Mouse (Mus musculus): ENCODE results near the gene Abcc4.
A peak's percentile ranks its signal among the peaks of the same experiment; 100 is the strongest.
"Not testable (repeated sequence)": the region's sequence is repeated elsewhere in the genome, so short reads cannot be mapped to it uniquely, and the experiment has no call there.

Abcc4 gene

GRCm38 (mm10) chr14:118651704-118652439 is 54.1 kb downstream of the Abcc4 start:
- no peak for DNase-seq (ENCODE audit: low read depth, low spot score)
- no peaks in the 10 kb centered on the region for H3K27me3 ChIP-seq (ENCODE audit: control insufficient read depth, insufficient read depth, low read length, poor library complexity, severe bottlenecking)
- no peaks in the 10 kb centered on the region for H3K36me3 ChIP-seq (ENCODE audit: control insufficient read depth, insufficient read depth, low read length, poor library complexity, severe bottlenecking)

- no peaks in the 10 kb centered on the region for H3K27me3 ChIP-seq (ENCODE audit: control insufficient read depth, insufficient read depth, low read length, poor library complexity, severe bottlenecking)
- no peaks in the 10 kb centered on the region for H3K36me3 ChIP-seq (ENCODE audit: control insufficient read depth, insufficient read depth, low read length, poor library complexity, severe bottlenecking)
- no peak for DNase-seq (ENCODE audit: low read depth, low spot score)
Measured at GRCm38 (mm10) chr14:118649895-118650256, 56.1 kb downstream of the Abcc4 start.

GRCm38 (mm10) chr14:118649199-118649894 is 56.7 kb downstream of the Abcc4 start:
- H3K27me3 ChIP-seq (ENCODE audit: control insufficient read depth, insufficient read depth, low read length, poor library complexity, severe bottlenecking): no peaks in the 10 kb centered on the region
- DNase-seq (ENCODE audit: low read depth, low spot score): peak; percentile 19
- H3K36me3 ChIP-seq (ENCODE audit: control insufficient read depth, insufficient read depth, low read length, poor library complexity, severe bottlenecking): no peaks in the 10 kb centered on the region

- DNase-seq (ENCODE audit: low read depth, low spot score); H3K36me3 ChIP-seq (ENCODE audit: control insufficient read depth, insufficient read depth, low read length, poor library complexity, severe bottlenecking); H3K27me3 ChIP-seq (ENCODE audit: control insufficient read depth, insufficient read depth, low read length, poor library complexity, severe bottlenecking): not testable (repeated sequence)
Measured at GRCm38 (mm10) chr14:118642940-118643591, 63.0 kb downstream of the Abcc4 start.

- no peaks in the 10 kb centered on the region for H3K36me3 ChIP-seq (ENCODE audit: control insufficient read depth, insufficient read depth, low read length, poor library complexity, severe bottlenecking)
- DNase-seq (ENCODE audit: low read depth, low spot score): no peak
- no peaks in the 10 kb centered on the region for H3K27me3 ChIP-seq (ENCODE audit: control insufficient read depth, insufficient read depth, low read length, poor library complexity, severe bottlenecking)
Measured at GRCm38 (mm10) chr14:118642140-118642539, 63.9 kb downstream of the Abcc4 start.

- Histone ChIP-seq H3K27me3 (ENCODE audit: control insufficient read depth, insufficient read depth, low read length, poor library complexity, severe bottlenecking) (no peaks in the 10 kb centered on the region), H3K36me3 (ENCODE audit: control insufficient read depth, insufficient read depth, low read length, poor library complexity, severe bottlenecking) (no peaks in the 10 kb centered on the region)
- DNase-seq (ENCODE audit: low read depth, low spot score): no peak
Measured at GRCm38 (mm10) chr14:118638447-118639275, 67.4 kb downstream of the Abcc4 start.

GRCm38 (mm10) chr14:118635493-118636183 is 70.4 kb downstream of the Abcc4 start:
- DNase-seq (ENCODE audit: low read depth, low spot score): no peak
- H3K27me3 ChIP-seq (ENCODE audit: control insufficient read depth, insufficient read depth, low read length, poor library complexity, severe bottlenecking): no peaks in the 10 kb centered on the region
- no peaks in the 10 kb centered on the region for H3K36me3 ChIP-seq (ENCODE audit: control insufficient read depth, insufficient read depth, low read length, poor library complexity, severe bottlenecking)

DNA sequence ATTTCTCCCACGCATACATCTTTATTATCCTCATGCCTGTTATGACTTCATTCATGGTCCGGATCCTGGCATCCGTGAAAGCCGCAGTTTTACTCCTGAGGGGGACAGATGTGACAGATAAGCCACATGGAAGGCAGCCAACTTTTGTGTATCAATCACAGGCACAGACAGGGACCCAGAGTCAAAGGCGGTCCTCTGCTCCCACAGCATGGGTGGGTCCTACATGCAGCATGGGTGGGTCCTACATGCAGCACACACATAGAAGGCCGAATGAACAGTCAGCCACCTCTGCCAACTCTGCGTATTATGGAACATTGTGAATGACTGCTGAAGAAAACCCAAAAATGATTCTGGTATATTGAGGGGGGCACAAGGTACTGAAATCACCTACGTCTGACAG is 76.4 kb downstream of the Abcc4 start:
- Histone ChIP-seq H3K36me3 (ENCODE audit: control insufficient read depth, insufficient read depth, low read length, poor library complexity, severe bottlenecking) (no peaks in the 10 kb centered on the region; the same call in 1 of the 2 replicates), H3K27me3 (ENCODE audit: control insufficient read depth, insufficient read depth, low read length, poor library complexity, severe bottlenecking) (no peaks in the 10 kb centered on the region)
- no peak for DNase-seq (ENCODE audit: low read depth, low spot score)

DNA sequence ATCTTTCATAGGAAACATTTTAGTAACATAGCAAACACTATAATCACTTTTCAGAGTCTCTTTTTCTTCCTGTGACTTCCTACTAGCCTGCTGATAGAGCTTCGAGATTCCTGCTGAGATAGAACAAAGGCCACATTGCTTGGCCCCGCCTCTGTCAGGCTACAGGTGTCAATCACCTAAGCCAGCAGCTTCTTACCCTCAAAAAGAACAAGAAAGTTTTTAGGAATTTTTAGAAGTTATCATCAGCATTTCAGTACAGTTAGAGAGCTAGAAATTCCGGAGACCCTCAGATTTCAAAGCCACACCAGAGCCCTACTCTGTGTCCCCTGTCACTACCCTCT is 84.6 kb downstream of the Abcc4 start:
- no peak for DNase-seq (ENCODE audit: low read depth, low spot score)
- Histone ChIP-seq H3K27me3 (ENCODE audit: control insufficient read depth, insufficient read depth, low read length, poor library complexity, severe bottlenecking) (no peaks in the 10 kb centered on the region), H3K36me3 (ENCODE audit: control insufficient read depth, insufficient read depth, low read length, poor library complexity, severe bottlenecking) (no peaks in the 10 kb centered on the region)

DNA sequence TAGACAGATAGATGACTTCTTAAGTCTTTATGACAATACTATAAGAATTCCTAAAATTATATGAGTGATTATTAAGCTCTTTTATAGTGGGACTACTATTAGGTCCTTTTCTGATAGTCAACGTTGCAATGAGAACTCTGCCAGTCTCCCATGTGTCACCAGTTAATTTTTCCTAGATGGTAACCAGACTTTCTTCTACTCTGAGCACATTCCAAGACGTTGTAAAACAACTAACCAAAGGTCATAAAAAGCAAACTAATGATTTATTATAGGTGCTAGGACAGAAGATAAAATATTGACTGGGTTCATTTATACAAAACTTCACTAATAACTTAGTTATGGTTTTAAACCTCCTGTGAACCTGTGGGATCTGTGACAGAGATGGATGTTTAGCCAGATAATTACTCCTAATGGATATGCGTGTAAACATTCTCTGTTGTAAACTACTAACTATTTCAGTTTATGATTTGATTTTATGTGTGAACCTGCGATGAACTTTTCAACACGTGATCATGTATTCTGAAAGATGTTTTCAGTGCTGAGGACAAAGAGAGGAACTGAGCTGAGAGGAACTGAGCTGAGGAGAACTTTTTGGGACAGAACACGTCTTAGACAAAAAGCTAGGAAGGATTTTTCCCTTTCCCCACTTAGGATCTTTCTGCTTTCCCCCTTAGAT is 85.1 kb downstream of the Abcc4 start:
- no peak for DNase-seq (ENCODE audit: low read depth, low spot score)
- H3K27me3 ChIP-seq (ENCODE audit: control insufficient read depth, insufficient read depth, low read length, poor library complexity, severe bottlenecking): no peaks in the 10 kb centered on the region

GRCm38 (mm10) chr14:118616698-118617311 is 89.2 kb downstream of the Abcc4 start:
- H3K27me3 ChIP-seq (ENCODE audit: control insufficient read depth, insufficient read depth, low read length, poor library complexity, severe bottlenecking): no peaks in the 10 kb centered on the region
- H3K36me3 ChIP-seq (ENCODE audit: control insufficient read depth, insufficient read depth, low read length, poor library complexity, severe bottlenecking): no peaks in the 10 kb centered on the region
- peak; percentile 68 for DNase-seq (ENCODE audit: low read depth, low spot score)

More for the DNA sequence above, 85.1 kb downstream of the Abcc4 start:
- no peaks in the 10 kb centered on the region for H3K36me3 ChIP-seq (ENCODE audit: control insufficient read depth, insufficient read depth, low read length, poor library complexity, severe bottlenecking)

GRCm38 (mm10) chr14:118613734-118614133 is 92.3 kb downstream of the Abcc4 start:
- H3K36me3 ChIP-seq (ENCODE audit: control insufficient read depth, insufficient read depth, low read length, poor library complexity, severe bottlenecking): 0 out of 2 replicates have a peak, but pooled peaks cover 1% of the 10 kb centered on the region

GRCm38 (mm10) chr14:118611714-118612113 is 94.3 kb downstream of the Abcc4 start:
- Histone ChIP-seq H3K36me3 (ENCODE audit: control insufficient read depth, insufficient read depth, low read length, poor library complexity, severe bottlenecking) (0 out of 2 replicates have a peak, but pooled peaks cover 1% of the 10 kb centered on the region), H3K27me3 (ENCODE audit: control insufficient read depth, insufficient read depth, low read length, poor library complexity, severe bottlenecking) (no peaks in the 10 kb centered on the region)
- no peak for DNase-seq (ENCODE audit: low read depth, low spot score)

More at GRCm38 (mm10) chr14:118613734-118614133, 92.3 kb downstream of the Abcc4 start:
- H3K27me3 ChIP-seq (ENCODE audit: control insufficient read depth, insufficient read depth, low read length, poor library complexity, severe bottlenecking): no peaks in the 10 kb centered on the region
- DNase-seq (ENCODE audit: low read depth, low spot score): no peak

Data from splenic B cell, adult 2 months (primary cell).